Mouse (Mus musculus): ENCODE measurements at regions not wholly inside any gene's neighbourhood (a gene's known extent, or its start where the extent isn't known, plus 50 kb on each side); places are given as distances from the start of the nearest gene placed in this dataset.

DNA sequence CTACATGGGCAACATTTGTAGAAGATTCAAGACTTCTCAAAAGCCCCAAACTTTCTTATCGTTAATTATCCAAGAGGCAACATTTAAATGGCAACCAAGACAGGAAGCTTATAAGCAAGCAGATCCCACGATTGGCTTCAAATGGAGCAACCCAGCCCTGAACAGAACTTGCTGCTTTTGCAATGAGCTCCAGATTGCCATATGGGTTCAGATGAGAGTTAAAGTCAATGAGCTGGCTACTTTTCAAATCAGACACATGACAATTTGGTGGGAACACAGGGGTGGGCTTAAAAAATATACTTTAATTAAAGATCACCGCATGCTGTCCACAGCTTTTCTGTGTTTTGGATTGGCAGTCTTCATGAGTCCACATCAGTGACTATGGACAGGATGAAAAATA lies 97.0 kb upstream of the Nrp1 start:
- Histone ChIP-seq H3K4me3 (replicated peaks; ENCODE audit: insufficient read depth, low read depth, low read length) (no peak overlapping the region), H3K27ac (ENCODE audit: insufficient read depth, low read length) (no peak overlapping the region), H3K27me3 (ENCODE audit: control insufficient read depth, insufficient read depth, low read length) (no peaks in the 10 kb centered on the region), H3K4me1 (ENCODE audit: control insufficient read depth, insufficient read depth, low read length) (no peaks in the 10 kb centered on the region; the same call in 1 of the 2 replicates)
- no peak for DNase-seq
- WGBS, result 65% methylated on average over 3 of the region's 3 CpGs
- TF ChIP-seq POLR2A (IDR thresholded peaks at IDR 0.05; ENCODE audit: borderline replicate concordance, insufficient read depth, low read length), result no peak
- TF ChIP-seq CTCF (IDR thresholded peaks at IDR 0.05; ENCODE audit: borderline replicate concordance, insufficient read depth, low read depth, low read length), result no peak

DNA sequence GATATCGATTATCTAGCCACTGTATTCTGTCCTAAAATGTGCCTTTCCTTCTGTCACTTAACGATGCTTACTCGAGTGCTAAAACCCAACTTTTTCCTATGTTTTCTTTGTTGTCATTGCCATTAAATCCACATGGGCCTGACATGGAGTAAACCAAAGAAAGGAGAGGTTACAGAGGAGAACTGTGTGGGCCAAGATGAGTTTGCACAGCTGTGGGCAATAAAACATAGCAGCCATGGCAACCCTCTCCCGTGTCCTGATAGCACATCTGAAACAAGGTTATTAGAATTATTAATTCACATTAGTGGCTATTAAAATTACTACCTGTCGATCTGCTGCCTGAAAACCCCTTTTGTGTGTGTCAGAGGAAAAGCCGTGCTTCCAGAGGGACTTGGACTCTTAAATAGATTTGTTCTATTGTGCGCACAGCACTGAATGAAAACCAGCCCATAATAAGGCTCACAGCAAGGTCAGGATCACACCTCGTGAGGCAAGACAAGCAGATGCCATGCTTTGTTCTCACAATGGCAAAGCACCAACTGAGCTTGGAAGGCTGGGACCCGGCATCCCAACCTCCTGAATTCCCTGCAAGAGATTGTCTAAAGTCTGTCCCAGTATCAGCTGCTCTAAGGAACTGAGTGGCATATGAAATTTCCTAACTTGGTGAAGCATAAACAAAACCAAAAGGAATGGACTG lies 95.0 kb upstream of the Nrp1 start:
- WGBS, result 66% methylated on average over 9 of the region's 9 CpGs
- H3K27ac ChIP-seq (ENCODE audit: insufficient read depth, low read length), result no peak overlapping the region

DNA sequence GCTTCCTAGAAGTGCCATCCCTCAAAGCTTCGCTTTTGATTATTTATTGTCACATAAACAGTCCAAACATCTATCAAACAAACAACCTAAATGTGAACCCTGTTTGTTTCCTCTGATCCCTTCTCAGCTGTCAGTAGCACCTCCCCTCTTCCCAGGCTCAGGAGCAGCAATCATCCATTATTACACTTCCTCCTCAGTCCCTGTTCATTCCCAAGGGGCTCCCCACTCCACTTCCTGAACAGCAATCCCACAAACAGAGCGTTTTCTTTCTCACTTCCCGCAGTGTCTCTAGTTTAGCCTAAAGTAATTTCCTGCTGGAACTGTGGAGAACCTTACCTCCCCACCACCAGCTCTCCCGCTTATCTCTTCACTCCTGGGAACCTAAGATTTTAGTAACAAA lies 91.1 kb upstream of the Nrp1 start:
- no peak for DNase-seq
- no peaks in the 10 kb centered on the region for H3K4me1 ChIP-seq (ENCODE audit: control insufficient read depth, insufficient read depth, low read length)
- 84% methylated on average over 4 of the region's 4 CpGs for WGBS
- H3K27ac ChIP-seq (ENCODE audit: insufficient read depth, low read length), result no peak overlapping the region
- TF ChIP-seq POLR2A (IDR thresholded peaks at IDR 0.05; ENCODE audit: borderline replicate concordance, insufficient read depth, low read length) (no peak), CTCF (IDR thresholded peaks at IDR 0.05; ENCODE audit: borderline replicate concordance, insufficient read depth, low read depth, low read length) (no peak)
- H3K4me3 ChIP-seq (replicated peaks; ENCODE audit: insufficient read depth, low read depth, low read length), result no peak overlapping the region
- no peaks in the 10 kb centered on the region for H3K27me3 ChIP-seq (ENCODE audit: control insufficient read depth, insufficient read depth, low read length)

More for the DNA sequence above, 95.0 kb upstream of the Nrp1 start:
- no peaks in the 10 kb centered on the region; the same call in 1 of the 2 replicates for H3K4me1 ChIP-seq (ENCODE audit: control insufficient read depth, insufficient read depth, low read length)
- H3K4me3 ChIP-seq (replicated peaks; ENCODE audit: insufficient read depth, low read depth, low read length), result no peak overlapping the region
- no peak for TF ChIP-seq POLR2A (IDR thresholded peaks at IDR 0.05; ENCODE audit: borderline replicate concordance, insufficient read depth, low read length)
- no peak for TF ChIP-seq CTCF (IDR thresholded peaks at IDR 0.05; ENCODE audit: borderline replicate concordance, insufficient read depth, low read depth, low read length)
- H3K27me3 ChIP-seq (ENCODE audit: control insufficient read depth, insufficient read depth, low read length), result no peaks in the 10 kb centered on the region
- no peak for DNase-seq

DNA sequence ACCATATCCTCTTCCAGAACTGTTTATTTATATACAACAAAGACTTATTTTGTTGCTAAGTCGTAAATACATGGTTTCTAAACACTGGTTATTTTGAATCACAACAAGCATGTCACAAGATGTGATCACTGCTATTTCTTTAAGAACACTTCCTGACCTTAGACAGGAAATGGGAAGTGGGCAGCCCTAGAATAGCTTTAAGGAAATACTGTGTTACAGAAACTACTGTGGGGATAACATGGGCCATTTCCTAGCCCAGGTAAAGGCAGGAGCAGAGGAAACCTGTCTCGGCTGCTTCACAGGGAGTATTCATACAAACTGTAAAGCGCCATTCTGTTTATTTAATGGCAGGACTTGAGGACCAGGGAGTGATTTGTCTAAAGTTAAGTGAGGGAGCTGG lies 90.4 kb upstream of the Nrp1 start:
- no peak overlapping the region for H3K27ac ChIP-seq (ENCODE audit: insufficient read depth, low read length)
- no peak for TF ChIP-seq POLR2A (IDR thresholded peaks at IDR 0.05; ENCODE audit: borderline replicate concordance, insufficient read depth, low read length)
- no peak for TF ChIP-seq CTCF (IDR thresholded peaks at IDR 0.05; ENCODE audit: borderline replicate concordance, insufficient read depth, low read depth, low read length)
- H3K4me3 ChIP-seq (replicated peaks; ENCODE audit: insufficient read depth, low read depth, low read length), result no peak overlapping the region
- peaks cover 2% of the 10 kb centered on the region; the same call in 1 of the 2 replicates for H3K4me1 ChIP-seq (ENCODE audit: control insufficient read depth, insufficient read depth, low read length)
- DNase-seq, result no peak
- no peaks in the 10 kb centered on the region for H3K27me3 ChIP-seq (ENCODE audit: control insufficient read depth, insufficient read depth, low read length)
- 95% methylated on average over 3 of the region's 3 CpGs for WGBS

DNA sequence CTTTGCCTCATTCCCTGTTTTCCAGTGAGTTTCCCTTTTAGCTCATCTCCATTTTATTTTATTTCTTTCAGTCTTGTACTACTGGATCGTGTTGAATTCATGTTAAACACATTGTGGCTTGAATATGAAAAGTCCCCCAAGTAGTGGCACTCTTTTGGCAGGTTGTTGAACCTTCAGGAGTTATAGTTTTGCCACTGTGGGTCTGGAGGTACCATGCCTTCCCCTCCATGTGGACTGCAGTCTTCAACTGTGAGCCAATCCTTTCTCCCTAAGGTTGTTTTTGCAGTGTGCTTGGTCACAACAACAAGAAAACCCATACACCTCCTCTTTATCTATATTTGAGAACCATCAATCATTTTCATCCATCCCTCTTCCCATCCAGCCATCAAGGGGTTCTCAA lies 88.9 kb upstream of the Nrp1 start:
- Histone ChIP-seq H3K27me3 (ENCODE audit: control insufficient read depth, insufficient read depth, low read length) (no peaks in the 10 kb centered on the region), H3K4me1 (ENCODE audit: control insufficient read depth, insufficient read depth, low read length) (peaks cover 3% of the 10 kb centered on the region; the same call in 1 of the 2 replicates), H3K27ac (ENCODE audit: insufficient read depth, low read length) (no peak overlapping the region), H3K4me3 (replicated peaks; ENCODE audit: insufficient read depth, low read depth, low read length) (no peak overlapping the region)
- DNase-seq, result no peak
- 79% methylated on average over 1 of the region's 1 CpGs for WGBS
- no peak for TF ChIP-seq POLR2A (IDR thresholded peaks at IDR 0.05; ENCODE audit: borderline replicate concordance, insufficient read depth, low read length)
- no peak for TF ChIP-seq CTCF (IDR thresholded peaks at IDR 0.05; ENCODE audit: borderline replicate concordance, insufficient read depth, low read depth, low read length)

DNA sequence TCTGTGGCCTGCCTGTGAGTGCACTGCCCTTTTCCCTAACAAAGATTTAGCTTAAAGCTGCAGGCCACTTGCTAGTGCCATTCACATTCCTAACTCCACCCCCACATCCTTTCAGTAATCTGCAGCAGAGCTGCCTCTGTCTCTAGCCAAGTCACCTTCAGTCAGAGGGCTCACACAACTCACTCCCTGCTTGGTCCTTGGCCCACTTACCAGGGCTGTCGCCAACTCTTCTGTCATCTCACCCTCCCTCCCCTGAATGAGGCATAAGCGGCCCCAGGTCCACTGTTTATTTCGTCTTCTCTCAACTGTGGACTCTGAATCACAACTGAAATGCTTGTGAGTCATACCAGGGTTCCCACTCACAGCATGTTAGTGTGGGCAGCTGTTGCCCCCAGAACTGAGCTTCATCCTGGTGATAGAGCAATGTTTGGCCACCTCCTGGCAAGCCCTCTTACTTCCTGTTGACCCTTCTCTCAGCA lies 85.5 kb upstream of the Nrp1 start:
- H3K4me1 ChIP-seq (ENCODE audit: control insufficient read depth, insufficient read depth, low read length), result peaks cover 3% of the 10 kb centered on the region; the same call in 1 of the 2 replicates
- TF ChIP-seq CTCF (IDR thresholded peaks at IDR 0.05; ENCODE audit: borderline replicate concordance, insufficient read depth, low read depth, low read length), result no peak
- TF ChIP-seq POLR2A (IDR thresholded peaks at IDR 0.05; ENCODE audit: borderline replicate concordance, insufficient read depth, low read length), result no peak
- no peak overlapping the region for H3K27ac ChIP-seq (ENCODE audit: insufficient read depth, low read length)
- peak; percentile 11 to 19 for DNase-seq
- H3K4me3 ChIP-seq (replicated peaks; ENCODE audit: insufficient read depth, low read depth, low read length), result no peak overlapping the region
- no peaks in the 10 kb centered on the region for H3K27me3 ChIP-seq (ENCODE audit: control insufficient read depth, insufficient read depth, low read length)
- WGBS, result 17% methylated on average over 3 of the region's 3 CpGs

DNA sequence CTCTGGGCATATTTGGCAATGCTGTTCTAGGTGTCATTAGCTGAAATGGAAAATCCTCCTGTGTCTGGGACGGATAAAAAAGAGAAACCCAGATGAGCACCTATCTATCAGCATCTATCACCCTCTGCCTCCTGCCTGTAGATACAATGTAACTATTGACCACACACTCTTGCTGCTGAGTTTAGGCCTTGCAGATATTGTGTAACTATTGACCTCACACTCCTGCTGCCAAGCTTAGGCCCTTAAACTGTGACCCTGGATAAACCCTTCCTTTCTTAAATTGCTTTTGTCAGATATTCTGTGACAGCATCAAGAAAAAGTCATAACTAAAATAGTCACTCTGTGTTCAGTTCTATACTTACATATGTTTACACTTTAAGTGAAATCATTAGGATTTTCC lies 81.9 kb upstream of the Nrp1 start:
- H3K27me3 ChIP-seq (ENCODE audit: control insufficient read depth, insufficient read depth, low read length), result no peaks in the 10 kb centered on the region
- H3K27ac ChIP-seq (ENCODE audit: insufficient read depth, low read length), result no peak overlapping the region
- H3K4me1 ChIP-seq (ENCODE audit: control insufficient read depth, insufficient read depth, low read length), result peaks cover 3% of the 10 kb centered on the region; the same call in 1 of the 2 replicates
- no peak for DNase-seq
- TF ChIP-seq CTCF (IDR thresholded peaks at IDR 0.05; ENCODE audit: borderline replicate concordance, insufficient read depth, low read depth, low read length) (no peak), POLR2A (IDR thresholded peaks at IDR 0.05; ENCODE audit: borderline replicate concordance, insufficient read depth, low read length) (no peak)
- 95% methylated on average over 1 of the region's 1 CpGs for WGBS
- H3K4me3 ChIP-seq (replicated peaks; ENCODE audit: insufficient read depth, low read depth, low read length), result no peak overlapping the region

DNA sequence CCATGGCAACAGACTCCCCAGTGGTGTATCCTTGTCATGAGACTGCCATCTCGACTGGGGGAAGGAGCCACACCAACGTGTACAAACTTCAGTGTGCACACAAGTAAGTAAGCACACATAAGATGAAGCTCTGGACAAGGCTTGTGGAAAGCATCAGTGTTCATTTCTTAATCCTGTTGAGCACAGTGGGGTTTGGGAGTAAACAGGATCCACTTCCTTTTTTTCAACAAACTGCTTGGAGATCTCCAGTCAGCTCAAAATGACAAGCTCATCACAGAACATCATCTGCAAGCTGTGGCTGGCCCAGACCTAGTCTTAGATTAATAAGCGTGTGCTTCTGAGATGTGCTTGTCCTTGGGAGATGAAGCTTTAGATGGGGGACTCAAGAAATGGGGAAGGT lies 75.6 kb upstream of the Nrp1 start:
- Histone ChIP-seq H3K4me1 (ENCODE audit: control insufficient read depth, insufficient read depth, low read length) (no peaks in the 10 kb centered on the region), H3K27ac (ENCODE audit: insufficient read depth, low read length) (no peak overlapping the region), H3K27me3 (ENCODE audit: control insufficient read depth, insufficient read depth, low read length) (no peaks in the 10 kb centered on the region), H3K4me3 (replicated peaks; ENCODE audit: insufficient read depth, low read depth, low read length) (no peak overlapping the region)
- DNase-seq, result no peak
- no peak for TF ChIP-seq POLR2A (IDR thresholded peaks at IDR 0.05; ENCODE audit: borderline replicate concordance, insufficient read depth, low read length)
- TF ChIP-seq CTCF (IDR thresholded peaks at IDR 0.05; ENCODE audit: borderline replicate concordance, insufficient read depth, low read depth, low read length), result no peak
- 56% methylated on average over 3 of the region's 3 CpGs for WGBS
